Mouse (Mus musculus): Measurements from ENCODE around the gene Epas1. TPM values are rescaled to one million over a fixed set of nuclear protein-coding genes. Genes with fewer than 3 reads are reported as not detected.
A peak's percentile ranks its signal among the peaks of the same experiment; 100 is the strongest.

Gene Epas1
- total RNA-seq (2017): 0.10 and 0.41 TPM in 2 replicates

- ATAC-seq (replicated peaks; ENCODE audit: low read depth, poor library complexity, severe bottlenecking): peak; percentile 80
Measured at GRCm38 (mm10) chr17:86753130-86753821, at the start of gene Epas1. Gene Epas1 (plus strand): TSS chr17:86753700.

GRCm38 (mm10) chr17:86705236-86705635 is 48.3 kb upstream of the Epas1 start:
- no peak for ATAC-seq (replicated peaks; ENCODE audit: low read depth, poor library complexity, severe bottlenecking)

DNA sequence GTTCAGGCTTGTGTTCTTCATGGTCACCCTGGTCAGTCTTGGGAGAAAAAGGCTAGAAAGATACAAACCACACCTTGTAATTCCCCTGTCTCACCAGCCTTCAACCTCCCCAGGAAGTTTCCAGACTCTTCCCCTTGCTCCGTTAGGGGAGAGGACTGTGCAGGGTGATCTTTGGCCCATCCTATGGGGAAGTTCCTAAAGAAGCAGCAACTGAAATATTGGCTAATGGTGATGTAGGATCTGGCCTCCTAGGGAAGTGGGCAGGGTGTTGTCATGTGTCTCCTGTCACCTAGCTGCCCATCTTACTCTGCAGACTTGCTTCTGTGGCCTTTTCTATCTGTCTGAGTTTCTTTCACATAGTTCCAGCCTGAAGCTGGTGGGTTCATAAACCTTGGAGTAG is 47.0 kb upstream of the Epas1 start:
- no peak for ATAC-seq (replicated peaks; ENCODE audit: low read depth, poor library complexity, severe bottlenecking)

GRCm38 (mm10) chr17:86709803-86710202 is 43.7 kb upstream of the Epas1 start:
- ATAC-seq (replicated peaks; ENCODE audit: low read depth, poor library complexity, severe bottlenecking): no peak

GRCm38 (mm10) chr17:86710379-86710778 is 43.1 kb upstream of the Epas1 start:
- ATAC-seq (replicated peaks; ENCODE audit: low read depth, poor library complexity, severe bottlenecking): no peak

DNA sequence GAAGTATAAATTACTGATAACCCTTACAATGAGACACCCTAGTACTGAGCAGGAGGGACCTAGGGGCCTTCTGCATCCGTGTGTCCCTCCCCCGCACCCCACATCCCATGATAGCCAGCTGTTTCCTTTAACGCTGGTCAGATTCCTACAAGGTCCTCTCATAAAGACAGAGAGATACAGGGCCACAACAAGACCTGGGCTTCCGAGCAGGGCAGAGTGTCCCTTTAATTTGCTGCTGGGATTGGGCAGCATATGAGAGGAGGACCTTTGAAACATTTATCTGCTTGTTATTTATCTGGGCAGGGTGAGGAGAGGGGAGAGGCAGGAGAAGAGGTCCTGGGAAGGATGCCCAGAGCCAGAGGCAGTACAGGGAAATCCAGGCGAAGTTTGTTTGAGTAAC is 41.6 kb upstream of the Epas1 start:
- ATAC-seq (replicated peaks; ENCODE audit: low read depth, poor library complexity, severe bottlenecking): no peak

DNA sequence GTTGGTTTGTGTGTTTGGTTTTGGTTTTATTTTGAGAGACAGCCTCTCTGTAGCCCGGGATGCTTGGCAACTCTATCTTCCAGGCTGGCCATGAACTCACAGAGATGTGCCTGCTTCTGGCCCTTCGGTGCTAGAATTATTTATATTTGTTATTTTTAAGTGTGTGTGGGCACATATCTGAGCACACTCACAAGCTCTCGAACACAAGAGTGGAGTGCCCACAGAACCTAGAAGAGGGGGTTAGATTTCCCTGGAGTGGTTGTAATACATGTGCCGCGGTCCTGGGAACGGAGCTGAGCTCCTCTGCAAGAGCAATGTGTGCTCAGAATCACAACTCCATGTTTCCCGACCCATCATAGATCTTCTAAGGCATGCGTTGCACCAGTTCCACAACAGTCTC is 40.9 kb upstream of the Epas1 start:
- ATAC-seq (replicated peaks; ENCODE audit: low read depth, poor library complexity, severe bottlenecking): no peak

GRCm38 (mm10) chr17:86713591-86713990 is 39.9 kb upstream of the Epas1 start:
- no peak for ATAC-seq (replicated peaks; ENCODE audit: low read depth, poor library complexity, severe bottlenecking)

- ATAC-seq (replicated peaks; ENCODE audit: low read depth, poor library complexity, severe bottlenecking): no peak
Measured at GRCm38 (mm10) chr17:86724786-86725415, 28.6 kb upstream of the Epas1 start.

GRCm38 (mm10) chr17:86726480-86726879 is 27.0 kb upstream of the Epas1 start:
- ATAC-seq (replicated peaks; ENCODE audit: low read depth, poor library complexity, severe bottlenecking): no peak

DNA sequence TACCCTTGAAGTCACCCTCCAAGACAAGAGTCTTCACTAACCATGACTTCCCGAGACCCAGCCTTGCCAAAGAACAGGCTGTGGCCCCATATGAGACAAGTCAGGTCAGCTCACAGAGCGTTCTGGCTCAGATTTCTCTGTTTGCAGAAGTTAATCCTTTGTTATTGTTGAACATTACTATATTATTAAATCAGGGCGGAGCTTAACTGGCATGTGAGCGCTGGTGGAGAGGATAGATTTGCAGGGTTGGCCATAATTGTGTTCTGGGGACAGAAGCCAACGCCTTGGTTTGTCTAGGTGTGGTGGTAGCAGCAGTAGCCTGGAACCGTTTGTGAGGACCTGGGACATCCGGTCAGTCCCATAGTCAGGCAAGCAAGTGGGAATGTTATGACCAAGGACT is 26.5 kb upstream of the Epas1 start:
- no peak for ATAC-seq (replicated peaks; ENCODE audit: low read depth, poor library complexity, severe bottlenecking)

DNA sequence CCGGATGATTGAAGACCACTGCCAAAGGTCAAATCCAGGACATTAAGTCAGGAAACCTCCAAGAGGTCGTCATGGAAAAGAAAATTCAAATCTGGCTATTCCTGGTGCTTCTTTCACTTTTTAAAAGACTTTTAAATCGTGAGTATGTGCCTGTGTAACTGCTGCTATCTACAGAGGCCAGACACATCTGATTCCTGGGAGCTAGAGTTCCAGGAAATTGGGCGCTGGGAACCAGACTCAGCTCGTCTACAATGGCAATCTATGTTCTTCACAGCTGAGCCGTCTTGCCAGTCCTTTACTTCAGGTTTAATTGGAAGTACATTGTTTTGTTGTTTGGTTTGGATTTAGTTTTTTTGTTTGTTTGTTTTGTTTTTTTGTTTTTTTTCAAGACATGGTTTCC is 22.2 kb upstream of the Epas1 start:
- ATAC-seq (replicated peaks; ENCODE audit: low read depth, poor library complexity, severe bottlenecking): no peak

- ATAC-seq (replicated peaks; ENCODE audit: low read depth, poor library complexity, severe bottlenecking): peak; percentile 99
Measured at GRCm38 (mm10) chr17:86732024-86732423, 21.5 kb upstream of the Epas1 start.

- 0 out of 2 replicates have a peak, but pooled peaks have one; percentile 21 for ATAC-seq (replicated peaks; ENCODE audit: low read depth, poor library complexity, severe bottlenecking)
Measured at GRCm38 (mm10) chr17:86732522-86732921, 21.0 kb upstream of the Epas1 start.

- ATAC-seq (replicated peaks; ENCODE audit: low read depth, poor library complexity, severe bottlenecking): no peak
Measured at GRCm38 (mm10) chr17:86733644-86734043, 19.9 kb upstream of the Epas1 start.

- no peak for ATAC-seq (replicated peaks; ENCODE audit: low read depth, poor library complexity, severe bottlenecking)
Measured at GRCm38 (mm10) chr17:86738477-86738876, 15.0 kb upstream of the Epas1 start.

DNA sequence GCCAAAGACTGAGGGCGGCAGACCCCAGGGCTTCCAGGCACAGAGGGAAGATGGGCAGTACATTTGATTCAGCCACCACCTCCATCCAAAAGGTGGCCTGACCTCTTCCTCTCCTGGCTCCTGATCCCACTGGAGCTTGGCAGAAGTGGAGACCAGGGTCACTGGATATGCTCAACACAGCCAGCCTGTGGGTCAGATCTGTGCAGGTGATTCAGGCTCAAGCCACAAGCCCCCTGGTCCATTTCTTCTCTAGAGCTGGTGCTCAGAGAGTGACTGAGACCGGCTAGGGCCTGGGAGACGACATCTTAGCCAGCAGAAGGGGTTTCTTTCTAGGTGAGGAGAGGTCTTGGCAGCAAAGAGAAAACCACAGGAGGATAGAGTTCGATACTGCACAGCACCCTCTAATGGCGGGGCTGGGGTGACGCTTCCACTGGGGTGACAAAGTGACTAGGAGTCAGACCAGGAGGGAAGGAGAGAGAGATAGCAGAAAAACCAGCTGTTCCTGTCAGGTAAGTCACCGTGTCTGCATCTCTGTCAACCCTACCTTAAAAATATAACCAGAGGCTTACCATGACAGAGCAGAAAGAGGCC is 10.1 kb upstream of the Epas1 start:
- peak; percentile 66; the same call in 1 of the 2 replicates for ATAC-seq (replicated peaks; ENCODE audit: low read depth, poor library complexity, severe bottlenecking)

DNA sequence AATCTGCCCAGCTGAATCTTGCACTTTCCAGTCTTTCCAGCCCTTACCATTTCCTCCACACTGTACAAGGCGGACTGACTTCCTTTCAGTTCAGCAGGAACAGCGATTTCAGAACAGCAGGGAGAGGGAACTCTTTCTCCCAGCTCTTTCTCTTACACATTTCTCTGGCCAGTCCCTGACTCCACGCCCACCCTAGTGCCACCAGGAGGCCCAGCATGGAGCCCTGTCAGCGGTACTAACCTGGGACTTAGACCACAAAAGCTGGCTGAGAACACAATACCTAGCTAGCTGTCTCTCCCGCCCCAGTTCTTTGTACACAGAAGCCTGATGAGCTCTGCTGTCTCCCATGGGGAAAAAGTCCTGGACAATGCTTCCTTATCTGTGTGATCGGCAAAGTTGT is 8.6 kb upstream of the Epas1 start:
- ATAC-seq (replicated peaks; ENCODE audit: low read depth, poor library complexity, severe bottlenecking): no peak

- ATAC-seq (replicated peaks; ENCODE audit: low read depth, poor library complexity, severe bottlenecking): no peak
Measured at GRCm38 (mm10) chr17:86751373-86751871, 2.1 kb upstream of the Epas1 start.

DNA sequence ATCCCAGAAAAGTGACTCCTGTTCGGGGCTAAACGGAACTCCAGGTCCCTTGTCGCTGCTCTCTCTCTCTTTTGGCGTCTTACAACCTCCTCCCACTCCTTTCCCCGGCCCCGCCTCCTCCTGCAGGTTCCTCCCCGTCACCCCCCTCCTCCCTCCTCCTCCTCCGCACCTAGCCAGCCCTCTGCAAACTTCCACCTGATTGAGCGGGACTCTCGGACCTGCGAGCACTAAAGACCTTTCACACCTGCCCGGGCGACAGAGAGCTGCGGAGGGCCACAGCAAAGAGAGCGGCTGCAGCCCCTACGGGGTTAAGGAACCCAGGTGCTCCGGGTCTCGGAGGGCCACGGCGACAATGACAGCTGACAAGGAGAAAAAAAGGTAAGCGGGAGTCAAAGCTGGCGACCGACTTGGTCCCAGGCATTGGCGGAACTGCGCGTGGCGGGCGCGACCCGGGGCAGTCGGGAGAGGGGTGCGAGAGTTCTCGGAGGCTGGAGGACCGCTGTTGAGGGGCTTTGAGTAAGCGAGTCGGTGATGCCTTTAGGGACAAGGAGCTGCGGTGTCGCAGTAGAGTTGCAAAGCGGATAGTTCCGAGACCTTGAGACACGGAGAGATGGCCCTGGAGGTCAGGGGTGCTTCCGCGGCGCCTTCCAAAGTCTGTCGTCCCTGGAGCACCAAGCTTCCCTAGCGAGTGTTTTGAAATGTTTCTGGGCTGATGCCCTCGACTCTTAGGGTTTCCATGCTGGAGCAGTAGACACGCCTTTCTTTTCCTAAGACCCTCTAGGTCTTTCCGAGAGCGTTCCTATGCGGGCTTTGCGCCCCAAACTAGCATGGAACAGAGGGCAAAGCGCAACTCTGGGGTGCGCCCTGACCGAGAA is 668 bp downstream of the Epas1 start:
- 0 out of 2 replicates have a peak, but pooled peaks have one; percentile 15 for ATAC-seq (replicated peaks; ENCODE audit: low read depth, poor library complexity, severe bottlenecking)
